Mouse (Mus musculus) kidney, adult 2 months (tissue): ENCODE data around the gene Parp12.

Source experiments
- CTCF ChIP-seq: fragments of 200-500 bp; conservative IDR thresholded peaks from 2 replicates; pipeline ENCODE4 v1.5.1; 2011; ENCODE audit warnings: low read depth, mild to moderate bottlenecking, control low read depth, low read length, moderate library complexity, mixed read lengths; ENCODE audit not compliant: insufficient read depth, insufficient read length
- POLR2A ChIP-seq: fragments of 200-500 bp; IDR thresholded peaks from one replicate; pipeline ENCODE4 v1.6.1; 2011; ENCODE audit warnings: low read depth, low read length, control low read depth

GRCm38 (mm10) chr6:39124719-39125118, 6.6 kb upstream of the Parp12 start:
- no peak for TF ChIP-seq CTCF
- no peak for TF ChIP-seq POLR2A
